Mouse (Mus musculus) brain, embryonic 14.5 days (tissue): ENCODE measurements around the gene Map2k3. TPM values are rescaled to one million over a fixed set of nuclear protein-coding genes. Genes with fewer than 3 reads are reported as not detected.

Experiments used
- DNase-seq: peaks from one replicate; pipeline ENCODE4 v3.0.0-alpha.2; 2011; ENCODE audit warnings: low read depth
- CTCF ChIP-seq: fragments of 200-500 bp; IDR thresholded peaks from 2 replicates; pipeline ENCODE4 v1.5.1; 2012; ENCODE audit warnings: inconsistent platforms, mild to moderate bottlenecking, moderate library complexity, borderline replicate concordance; ENCODE audit not compliant: insufficient read depth, insufficient read length; ENCODE audit errors: extremely low read depth
- POLR2A ChIP-seq: fragments of 200-500 bp; IDR thresholded peaks from 2 replicates; pipeline ENCODE4 v1.6.1; 2012; ENCODE audit warnings: mild to moderate bottlenecking, inconsistent platforms, borderline replicate concordance; ENCODE audit not compliant: poor library complexity, insufficient read depth, insufficient read length, severe bottlenecking; ENCODE audit errors: extremely low read depth
- polyA plus RNA-seq: library from polyadenylated mRNA; depleted of rRNA; stranded (reverse); fragments of >200 nt; gene quantifications from 2 replicates; pipeline ENCODE4 v1.2.3, GENCODE M21; 2012

Map2k3 gene
- polyA plus RNA-seq, 1 experiment, result 17.3 TPM

- TF ChIP-seq POLR2A, result no peak
- no peak for TF ChIP-seq CTCF
- no peak for DNase-seq
Observed at GRCm38 (mm10) chr11:60908073-60908472, 23.8 kb upstream of the Map2k3 start.

DNA sequence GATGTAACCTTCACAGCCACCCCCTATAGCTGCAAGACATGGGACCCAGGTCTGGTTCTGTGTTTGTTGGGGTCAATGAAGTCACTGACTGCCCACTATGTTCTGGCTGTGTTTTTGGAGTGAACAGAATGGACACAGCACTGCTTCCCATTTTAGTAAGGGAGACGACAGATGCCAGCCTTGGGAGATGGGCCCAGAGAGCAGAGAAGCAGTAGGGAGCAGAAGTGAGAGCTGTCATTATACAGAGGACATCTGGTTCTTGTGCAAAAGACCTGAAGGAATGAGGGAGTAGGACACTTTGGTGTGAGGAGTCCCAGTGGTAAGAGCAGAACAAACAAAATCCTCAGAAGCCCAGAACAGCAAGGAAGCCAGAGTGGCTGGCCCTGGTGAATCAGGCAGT, 22.2 kb upstream of the Map2k3 start:
- DNase-seq, result no peak
- TF ChIP-seq POLR2A (no peak), CTCF (no peak)

- no peak for DNase-seq
- TF ChIP-seq POLR2A, result no peak
- TF ChIP-seq CTCF, result no peak
Observed at GRCm38 (mm10) chr11:60912525-60912973, 19.3 kb upstream of the Map2k3 start.

- peak; percentile 96 for DNase-seq
- TF ChIP-seq CTCF (no peak), POLR2A (peak; percentile 58; the same call in 1 of the 2 replicates)
Observed at GRCm38 (mm10) chr11:60913301-60914196, 18.3 kb upstream of the Map2k3 start.

GRCm38 (mm10) chr11:60914491-60914890, 17.3 kb upstream of the Map2k3 start, which contains the start of gene Natd1:
Gene Natd1 (minus strand): TSS chr11:60914750.
- no peak for TF ChIP-seq POLR2A
- DNase-seq, result peak; percentile 37

- TF ChIP-seq POLR2A, result no peak
- no peak for TF ChIP-seq CTCF
Observed at GRCm38 (mm10) chr11:60915201-60915600, 16.6 kb upstream of the Map2k3 start.

GRCm38 (mm10) chr11:60920021-60920420, 11.8 kb upstream of the Map2k3 start:
- peak; percentile 58 for DNase-seq
- TF ChIP-seq CTCF, result no peak
- TF ChIP-seq POLR2A, result no peak

More at GRCm38 (mm10) chr11:60915201-60915600, 16.6 kb upstream of the Map2k3 start:
- DNase-seq, result no peak

DNA sequence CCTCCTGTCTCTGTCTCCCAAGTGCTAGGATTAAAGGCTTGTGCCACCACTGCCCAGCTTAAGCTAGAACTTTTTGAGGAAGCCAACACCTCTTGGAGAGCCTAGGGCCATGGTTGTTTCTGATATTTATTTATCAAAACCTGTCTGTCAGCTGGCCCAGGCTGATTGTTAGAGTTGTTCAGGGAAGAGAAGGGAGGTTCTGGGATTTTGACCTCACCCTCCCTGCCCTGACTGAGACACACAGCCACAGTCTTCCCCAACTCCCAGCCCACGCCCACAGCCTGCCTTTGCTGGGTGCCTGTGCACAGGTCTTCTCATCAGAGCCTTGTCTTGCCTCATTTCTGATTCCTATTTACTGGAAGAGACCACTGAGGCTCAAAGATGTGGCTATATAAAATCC, 9.6 kb upstream of the Map2k3 start:
- TF ChIP-seq CTCF (no peak), POLR2A (no peak)
- no peak for DNase-seq

DNA sequence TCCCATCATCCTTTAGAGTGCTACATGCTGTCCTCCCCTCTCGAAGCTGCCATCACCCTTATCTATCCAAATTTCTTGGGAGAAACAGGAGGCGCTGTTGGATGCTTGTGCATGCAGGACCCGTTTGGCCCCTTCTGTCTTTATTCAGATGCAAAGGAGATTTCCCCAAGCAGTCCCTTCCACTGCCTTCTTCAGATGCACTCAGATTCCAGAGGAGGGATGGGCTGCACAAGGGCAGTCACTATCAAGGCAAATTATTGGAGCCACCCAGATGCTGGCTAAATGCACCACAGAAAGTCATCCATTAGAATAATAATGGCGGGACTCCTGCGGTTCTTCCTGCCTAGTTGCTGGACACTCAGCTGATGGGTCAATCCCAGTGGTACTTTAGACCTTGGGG, 8.9 kb upstream of the Map2k3 start:
- TF ChIP-seq POLR2A (no peak), CTCF (no peak)
- DNase-seq, result no peak

DNA sequence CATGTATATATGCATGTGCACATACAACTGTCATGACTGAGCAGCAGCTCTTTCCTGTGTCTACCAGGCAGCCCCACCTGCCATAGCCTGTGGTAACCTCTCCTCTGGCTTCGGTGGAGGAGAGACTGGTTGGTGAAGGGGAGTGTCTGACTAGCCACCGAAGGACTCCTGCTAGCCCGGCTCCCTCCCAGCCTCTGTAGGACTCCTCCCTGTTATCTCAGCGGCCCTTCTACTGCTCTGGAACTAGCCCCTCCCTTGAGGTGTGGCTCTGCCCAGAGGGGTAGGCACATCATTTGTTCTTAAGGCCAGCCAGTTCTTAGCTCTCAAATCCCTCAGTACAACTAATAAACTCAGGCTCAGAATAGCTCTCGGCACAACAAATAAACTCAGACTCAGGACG, 7.3 kb upstream of the Map2k3 start:
- TF ChIP-seq CTCF (no peak), POLR2A (no peak)
- no peak for DNase-seq

DNA sequence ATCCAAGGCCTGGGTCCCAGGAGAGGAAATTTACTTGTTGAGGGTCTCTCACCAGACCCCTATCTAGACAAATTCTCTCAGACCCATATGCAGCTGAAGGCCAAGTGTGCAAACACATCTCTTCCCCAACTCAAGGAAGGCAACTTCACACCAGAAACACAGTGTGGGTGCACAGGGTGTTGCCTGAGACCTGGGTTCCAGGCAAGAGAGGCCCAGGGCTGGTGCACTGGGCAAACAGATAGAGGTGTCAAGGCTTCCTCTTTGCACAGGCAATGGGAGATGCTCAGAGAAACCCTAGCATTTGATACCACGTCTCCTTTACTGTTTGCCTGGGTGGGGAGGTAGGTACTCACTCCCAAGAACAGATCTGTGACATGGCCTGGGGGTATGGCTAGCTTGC, 6.9 kb upstream of the Map2k3 start:
- TF ChIP-seq POLR2A (no peak), CTCF (no peak)
- no peak for DNase-seq

GRCm38 (mm10) chr11:60927264-60927663, 4.6 kb upstream of the Map2k3 start:
- DNase-seq, result peak; percentile 96
- no peak for TF ChIP-seq POLR2A
- peak; percentile 92 for TF ChIP-seq CTCF

DNA sequence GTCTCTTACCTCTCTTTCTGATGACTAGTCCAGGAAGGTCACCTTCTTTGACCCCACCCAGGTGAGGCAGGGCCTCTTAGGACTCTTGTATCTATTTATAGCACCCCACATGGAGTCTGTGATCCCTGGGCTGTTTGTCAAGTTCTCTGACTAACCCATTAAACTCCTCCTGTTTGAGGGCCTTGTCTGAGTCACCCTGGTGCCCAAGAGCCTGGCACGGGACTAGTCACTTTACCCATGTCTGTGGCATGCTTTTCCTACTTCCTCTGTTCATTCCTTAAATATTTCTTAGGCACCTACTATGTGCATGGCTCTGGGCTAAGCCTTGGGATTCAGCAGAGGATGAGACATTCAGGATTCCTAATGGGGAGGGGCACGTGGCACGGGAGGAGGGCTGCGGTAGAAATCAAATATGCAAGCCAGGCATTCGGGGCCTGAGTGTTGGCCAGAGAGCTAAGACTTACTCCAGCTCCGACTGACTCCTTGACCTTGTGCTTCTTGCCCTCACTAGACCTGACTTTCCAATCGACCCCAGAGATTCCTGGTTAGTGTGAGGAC, 1.0 kb upstream of the Map2k3 start:
- TF ChIP-seq CTCF (no peak), POLR2A (no peak)
- DNase-seq, result no peak
